Mouse (Mus musculus): Measurements from ENCODE around the gene Scap.

GRCm38 (mm10) chr9:110293254-110293718 is 39.8 kb upstream of the Scap start:
- no peak for TF ChIP-seq CTCF (IDR thresholded peaks at IDR 0.05; ENCODE audit: borderline replicate concordance, insufficient read depth, low read depth, low read length)
- TF ChIP-seq POLR2A (IDR thresholded peaks at IDR 0.05; ENCODE audit: borderline replicate concordance, insufficient read depth, low read length) = no peak
